Mouse (Mus musculus) CH12.LX (cell line): ENCODE results near the gene Rplp0.

ENCODE experiments used
- CTCF ChIP-seq, 2 experiments: IDR thresholded peaks in 1 of 2; conservative IDR thresholded peaks in 1 of 2; 2 replicates each; pipeline ENCODE4 v1.5.1; 2011 to 2012; ENCODE audit warnings: low read depth in 2 of 2, low read length in 2 of 2, improper control_type of control experiment in 1 of 2, inconsistent platforms in 1 of 2, mild to moderate bottlenecking in 1 of 2, moderate library complexity in 1 of 2
- SIN3A ChIP-seq: IDR thresholded peaks from 2 replicates; pipeline ENCODE4 v1.6.1; 2012; ENCODE audit warnings: low read length, improper control_type of control experiment, inconsistent platforms

- TF ChIP-seq CTCF (conservative IDR thresholded peaks at IDR 0.05 in 1 of 2, IDR thresholded peaks at IDR 0.05 in 1 of 2; ENCODE audit: low read depth in 2 of 2, low read length in 2 of 2): no peak
- TF ChIP-seq SIN3A: no peak
Measured at GRCm38 (mm10) chr5:115563771-115564585, 4.7 kb downstream of the Rplp0 start.
